Mouse (Mus musculus) embryonic stem cell, embryonic (primary cell): ENCODE measurements at regions not wholly inside any gene's neighbourhood (a gene's known extent, or its start where the extent isn't known, plus 50 kb on each side); places are given as distances from the start of the nearest gene placed in this dataset.

Source experiments
- CTCF ChIA-PET, 4 experiments: fragments of 300-600 bp in 2 of 4; fragments of 350-600 bp in 2 of 4; sonication (Branson Sonifier 250); formaldehyde crosslinking; loops; one replicate each; lab custom pipeline; 2022; ENCODE audit warnings: inconsistent platforms in 2 of 4; lab: Charles Lee
- POLR2A ChIA-PET, 4 experiments: fragments of 300-600 bp in 2 of 4; fragments of 350-600 bp in 2 of 4; sonication (Branson Sonifier 250); formaldehyde crosslinking; loops; one replicate each; lab custom pipeline; 2022; ENCODE audit warnings: antibody characterized with exemption in 4 of 4, inconsistent platforms in 1 of 4; lab: Charles Lee

DNA sequence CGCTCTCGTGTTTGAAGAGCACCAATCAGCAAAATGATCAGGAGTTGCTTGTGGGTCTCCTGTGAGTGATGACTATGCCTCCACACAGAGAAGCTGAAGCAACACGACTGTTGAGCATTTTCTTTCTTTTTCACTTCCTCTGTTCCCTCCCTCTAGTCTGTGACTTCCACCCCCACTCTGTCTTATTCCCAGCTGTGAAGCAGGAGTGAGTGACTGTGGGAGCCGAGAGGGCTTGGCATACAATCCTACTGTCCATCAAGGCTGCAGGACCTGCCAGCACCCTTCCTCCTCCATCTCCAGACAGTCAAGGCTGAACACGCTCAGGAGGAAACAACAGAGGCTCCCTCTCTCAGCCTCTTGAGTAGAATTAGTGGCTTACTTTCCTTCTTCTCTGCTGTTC lies 401.3 kb downstream of the Plcl1 start:
- POLR2A ChIA-PET: no interaction called here

DNA sequence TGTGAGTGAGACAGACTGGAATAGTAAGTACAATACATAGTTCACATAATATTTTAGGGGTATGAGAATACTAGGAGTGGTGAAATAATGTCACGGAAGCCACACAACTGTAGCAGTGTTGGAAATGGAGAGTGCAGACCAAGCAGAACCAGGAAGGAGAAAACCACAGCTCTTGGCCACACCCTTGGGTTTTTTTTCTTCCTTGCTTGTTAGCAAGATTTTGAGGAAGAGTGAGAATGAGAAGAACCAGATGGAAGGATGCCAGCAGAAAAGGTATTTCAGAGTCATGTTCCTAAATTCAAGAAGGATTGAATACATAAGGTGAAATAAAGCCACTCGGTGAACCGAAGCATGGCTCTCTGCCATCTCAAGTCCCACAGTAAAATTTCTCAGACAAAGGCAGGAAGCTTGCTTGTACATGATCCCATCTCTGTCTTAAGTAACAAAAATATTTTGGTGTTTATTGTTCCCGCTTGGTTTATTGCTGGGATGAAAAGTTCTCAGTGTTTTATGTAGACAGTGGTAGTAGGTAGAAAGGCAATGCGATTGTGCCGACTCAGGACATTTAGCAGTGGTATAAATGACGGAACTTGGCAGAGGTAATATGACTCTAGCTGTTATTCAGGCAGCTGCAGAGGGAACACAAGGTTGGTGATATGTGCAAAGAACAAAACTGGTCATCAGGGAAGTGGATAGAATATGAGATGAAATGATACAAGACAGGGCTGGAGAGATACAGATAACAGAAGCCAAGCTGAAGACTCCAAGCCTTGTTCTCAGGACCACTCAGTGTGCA lies 403.2 kb downstream of the Plcl1 start:
- CTCF ChIA-PET: interaction anchor here in 1 of 4 experiments (0.7 kb wide), 1 partner anchor 8 kb away, joined by 5 read pairs; no protein-coding TSS in a partner anchor
- POLR2A ChIA-PET: no interaction called here

More for the DNA sequence above, 401.3 kb downstream of the Plcl1 start:
- CTCF ChIA-PET: interaction anchor here in 1 of 4 experiments (1.5 kb wide), 1 partner anchor 31 kb away, joined by 3 read pairs; no protein-coding TSS in a partner anchor

DNA sequence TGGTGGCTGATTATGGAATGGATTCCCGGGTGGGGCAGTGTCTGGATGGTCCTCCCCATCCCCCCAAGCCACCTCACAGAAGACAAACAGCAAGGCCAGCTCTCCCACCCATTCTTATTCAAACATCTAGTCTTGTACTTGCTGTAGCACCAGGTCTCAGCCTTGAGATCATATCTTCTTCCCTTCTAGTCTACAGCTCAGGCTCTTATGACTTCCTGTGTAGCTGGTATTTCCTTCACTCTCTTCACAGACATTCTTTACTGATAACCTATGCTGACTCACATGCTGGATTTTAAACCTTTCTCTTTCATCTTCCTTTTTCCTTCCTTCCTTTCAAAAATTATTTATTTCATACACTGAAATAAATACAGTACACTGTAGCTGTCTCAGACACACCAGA lies 406.8 kb downstream of the Plcl1 start:
- ChIA-PET POLR2A (no interaction called here), CTCF (no interaction called here)

GRCm38 (mm10) chr1:55820866-55821500 lies 415.3 kb downstream of the Plcl1 start:
- ChIA-PET POLR2A (interaction anchor here in 1 of 4 experiments (0.5 kb wide), 1 partner anchor 53 kb away, joined by 3 read pairs; no protein-coding TSS in a partner anchor), CTCF (interaction anchor here in 1 of 4 experiments (0.7 kb wide), 1 partner anchor 16 kb away, joined by 7 read pairs; no protein-coding TSS in a partner anchor)

GRCm38 (mm10) chr1:55822599-55822998 lies 416.9 kb downstream of the Plcl1 start:
- CTCF ChIA-PET: no interaction called here

DNA sequence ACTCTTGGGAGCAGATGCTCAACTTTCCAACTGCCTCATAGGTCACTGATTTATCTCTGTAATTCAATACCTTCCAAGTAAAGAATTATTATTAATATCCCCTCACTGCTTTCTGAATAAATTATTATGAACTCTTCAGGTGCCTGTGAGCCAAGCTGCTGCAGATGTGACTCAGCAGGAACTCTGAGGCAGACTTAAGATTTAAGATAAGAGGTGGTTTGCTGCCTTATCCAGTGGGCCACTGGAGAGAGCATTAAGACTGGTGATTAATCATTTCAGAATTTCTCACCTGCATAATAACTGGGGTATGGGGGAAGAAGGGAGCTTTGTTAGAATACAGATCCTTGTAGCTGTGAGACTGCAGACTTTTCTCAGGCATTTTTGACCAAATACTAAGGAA lies 421.5 kb downstream of the Plcl1 start:
- CTCF ChIA-PET: no interaction called here
- POLR2A ChIA-PET: no interaction called here

More at GRCm38 (mm10) chr1:55822599-55822998, 416.9 kb downstream of the Plcl1 start:
- POLR2A ChIA-PET: no interaction called here

DNA sequence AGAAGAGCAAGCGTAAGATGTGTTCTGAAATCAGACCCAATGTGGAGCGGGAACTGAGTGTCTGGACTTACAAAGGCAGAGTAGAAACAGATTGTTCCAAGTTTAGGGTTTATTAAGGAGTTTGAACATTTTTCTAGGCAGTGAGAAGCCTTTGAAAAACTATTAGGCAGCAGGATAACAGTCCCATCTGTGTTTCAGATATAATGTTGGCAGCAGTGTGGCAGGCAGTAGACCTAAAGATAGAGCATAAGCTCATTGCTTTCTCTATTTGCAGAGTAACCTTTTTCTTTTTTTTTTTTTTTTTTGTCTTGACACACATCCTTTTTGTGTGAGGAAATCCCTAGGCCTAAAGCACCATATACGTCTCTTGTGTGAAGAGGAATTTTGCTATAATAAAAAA lies 429.6 kb downstream of the Plcl1 start:
- ChIA-PET CTCF (interaction anchor here in 1 of 4 experiments (0.8 kb wide), 1 partner anchor 39 kb away, joined by 3 read pairs; no protein-coding TSS in a partner anchor), POLR2A (no interaction called here)

GRCm38 (mm10) chr1:55836750-55837149 lies 431.0 kb downstream of the Plcl1 start:
- POLR2A ChIA-PET: no interaction called here
- CTCF ChIA-PET: interaction anchor here in 2 of 4 experiments (0.6 to 0.7 kb wide), 2 partner anchors 15 to 416 kb away, joined by 3 to 7 read pairs; no protein-coding TSS in a partner anchor

DNA sequence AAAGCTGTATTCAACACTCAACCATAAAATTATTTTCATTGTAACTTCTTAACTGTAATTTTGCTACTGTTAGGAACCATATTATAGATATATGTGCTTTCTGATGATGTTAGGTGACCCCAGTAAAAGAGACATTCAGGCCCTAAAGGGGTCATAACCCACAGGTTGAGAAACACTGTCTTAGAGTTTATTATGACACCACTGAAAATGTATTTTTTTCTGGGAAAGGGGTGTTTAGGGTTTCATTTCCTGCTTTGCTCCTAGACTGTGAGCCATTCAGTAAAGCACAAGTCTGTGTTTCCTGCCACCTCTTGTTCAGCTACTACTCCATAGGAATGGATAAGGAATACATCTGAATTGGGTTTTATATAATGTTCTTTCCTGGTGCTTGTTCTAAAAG lies 431.6 kb downstream of the Plcl1 start:
- POLR2A ChIA-PET: no interaction called here
- CTCF ChIA-PET: interaction anchor here in 3 of 4 experiments (0.6 to 1.8 kb wide), 3 partner anchors 16 to 433 kb away, joined by 3 to 9 read pairs (median 7); no protein-coding TSS in a partner anchor

GRCm38 (mm10) chr1:55838168-55838567 lies 432.4 kb downstream of the Plcl1 start:
- ChIA-PET CTCF (interaction anchor here in 3 of 4 experiments (0.6 to 1.8 kb wide), 10 partner anchors 9 to 1297 kb away, joined by 3 to 13 read pairs (median 4); no protein-coding TSS in a partner anchor), POLR2A (interaction anchor here in 1 of 4 experiments (0.6 kb wide), 1 partner anchor 1225 kb away, joined by 4 read pairs; no protein-coding TSS in a partner anchor)

GRCm38 (mm10) chr1:55848806-55849205 lies 443.1 kb downstream of the Plcl1 start:
- CTCF ChIA-PET: no interaction called here
- POLR2A ChIA-PET: no interaction called here

DNA sequence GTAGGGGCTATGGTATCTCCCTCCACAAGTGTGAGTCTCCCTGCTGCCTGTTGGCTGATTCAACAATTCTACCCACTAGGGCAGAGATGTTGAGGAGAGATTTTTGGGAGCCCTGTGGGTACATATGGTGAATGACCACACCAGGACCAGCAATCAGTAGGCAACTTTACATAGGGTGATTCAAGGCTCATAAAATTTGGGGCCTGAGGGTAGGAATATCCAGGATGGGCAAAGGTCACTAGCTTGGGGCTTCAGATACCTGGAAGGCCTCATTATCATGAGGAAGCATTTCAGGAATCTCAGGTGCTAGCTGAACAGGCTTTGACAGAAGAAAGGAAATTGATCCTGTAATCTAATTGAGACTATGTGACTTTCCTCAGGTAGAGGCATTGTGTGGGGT lies 446.6 kb downstream of the Plcl1 start:
- ChIA-PET CTCF (interaction anchor here in 1 of 4 experiments (0.7 kb wide), 1 partner anchor 792 kb away, joined by 9 read pairs; no protein-coding TSS in a partner anchor), POLR2A (interaction anchor here in 1 of 4 experiments (0.9 kb wide), 1 partner anchor 280 kb away, joined by 7 read pairs; no protein-coding TSS in a partner anchor)

- POLR2A ChIA-PET: no interaction called here
- CTCF ChIA-PET: interaction anchor here in 2 of 4 experiments (1.1 to 2.6 kb wide), 2 partner anchors 15 kb away, joined by 3 to 10 read pairs; no protein-coding TSS in a partner anchor
Observed at GRCm38 (mm10) chr1:55859113-55859512, 453.4 kb downstream of the Plcl1 start.

- ChIA-PET POLR2A (no interaction called here), CTCF (interaction anchor here in 1 of 4 experiments (0.6 kb wide), 1 partner anchor 11 kb away, joined by 3 read pairs; no protein-coding TSS in a partner anchor)
Observed at GRCm38 (mm10) chr1:55863113-55863512, 457.4 kb downstream of the Plcl1 start.

DNA sequence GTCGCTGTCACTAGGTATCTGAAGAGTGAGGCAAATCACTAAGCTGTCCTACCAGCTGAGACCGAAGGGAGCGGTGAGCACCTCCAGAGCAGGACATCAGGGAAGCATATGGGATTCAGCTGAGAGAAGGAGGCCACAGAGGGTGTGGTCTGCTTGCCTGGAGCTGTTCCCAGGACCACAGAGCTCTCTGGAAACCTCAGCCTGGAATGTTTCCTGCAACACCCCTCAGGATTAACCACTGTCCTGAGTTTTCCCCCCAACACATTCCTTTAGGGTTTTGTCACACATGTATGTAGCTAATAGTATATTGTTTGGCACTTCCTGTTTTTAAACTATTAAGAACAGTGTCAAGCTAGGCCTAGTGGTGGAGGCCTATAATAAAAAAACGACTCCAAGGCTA lies 459.6 kb downstream of the Plcl1 start:
- ChIA-PET CTCF (interaction anchor here in 2 of 4 experiments (1.0 to 1.2 kb wide), 2 partner anchors 9 to 35 kb away, joined by 3 to 5 read pairs; no protein-coding TSS in a partner anchor), POLR2A (interaction anchor here in 1 of 4 experiments (0.6 kb wide), 1 partner anchor 28 kb away, joined by 3 read pairs; no protein-coding TSS in a partner anchor)

- CTCF ChIA-PET: no interaction called here
- POLR2A ChIA-PET: no interaction called here
Observed at GRCm38 (mm10) chr1:55866677-55867076, 461.0 kb downstream of the Plcl1 start.

DNA sequence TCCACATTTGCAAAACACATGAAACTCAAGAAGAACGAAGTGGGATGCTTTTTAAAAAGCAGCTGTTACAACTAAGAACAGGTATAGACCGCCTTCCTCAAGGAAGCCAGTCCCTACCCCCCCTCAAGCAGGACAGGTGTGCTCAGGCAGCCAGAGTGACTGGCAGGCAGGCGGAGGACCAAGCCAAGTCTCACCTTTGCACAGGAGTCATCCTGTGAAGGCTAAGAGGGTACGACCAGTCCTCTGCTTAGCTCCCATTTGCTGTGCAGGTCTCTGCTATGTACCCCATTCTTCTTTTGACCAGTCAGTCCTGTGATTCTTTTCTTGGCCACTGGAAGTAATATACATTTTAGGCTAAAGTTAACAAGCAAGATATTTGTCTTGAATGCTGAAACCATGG lies 467.9 kb downstream of the Plcl1 start:
- ChIA-PET CTCF (interaction anchor here (0.6 to 2.1 kb wide), 30 partner anchors 10 to 1451 kb away, joined by 3 to 14 read pairs (median 3); partner anchors contain the start of genes Plcl1 (in 2 of the 4) and Boll (in 1 of the 4)), POLR2A (interaction anchor here in 3 of 4 experiments (0.6 to 1.1 kb wide), 5 partner anchors 53 to 631 kb away, joined by 3 to 6 read pairs (median 4); no protein-coding TSS in a partner anchor)

DNA sequence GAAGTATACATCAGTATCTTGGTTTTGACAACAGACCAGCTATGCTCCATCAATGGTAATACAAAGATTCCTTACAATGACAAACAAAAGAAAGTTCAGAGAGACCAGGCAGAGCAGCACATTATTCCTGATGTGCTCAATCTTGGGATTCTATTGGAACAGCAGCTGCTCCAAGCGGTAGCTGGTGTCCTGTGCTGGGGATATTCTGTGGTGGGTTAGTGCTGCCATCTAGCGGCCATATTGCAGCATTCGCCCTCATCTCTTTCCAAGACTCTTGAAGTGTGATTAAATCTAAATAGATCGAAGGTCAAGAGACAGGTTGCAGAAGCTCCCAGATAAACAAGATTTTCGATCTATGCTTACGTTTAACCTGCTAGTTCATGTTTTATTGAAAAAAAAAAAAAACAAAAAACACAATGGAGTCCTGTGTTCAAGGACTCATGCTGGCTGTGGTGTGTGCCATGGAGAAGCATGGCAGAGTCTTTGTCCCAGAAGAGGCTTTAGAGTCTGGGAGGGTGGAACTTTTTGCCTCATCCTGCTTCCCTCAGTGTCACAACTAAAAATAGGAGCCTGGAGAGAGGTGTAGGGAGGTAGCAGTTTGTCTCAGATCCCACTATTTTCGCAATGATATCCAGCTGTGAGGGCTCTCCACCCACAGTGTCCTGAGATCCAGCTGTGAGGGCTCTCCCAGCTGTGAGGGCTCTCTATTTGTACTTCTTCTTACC lies 468.6 kb downstream of the Plcl1 start:
- ChIA-PET CTCF (interaction anchor here (0.5 to 2.1 kb wide), 38 partner anchors 9 to 1471 kb away, joined by 3 to 14 read pairs (median 3); partner anchors contain the start of genes Plcl1 (in 2 of the 4) and Boll (in 1 of the 4)), POLR2A (interaction anchor here in 3 of 4 experiments (0.6 to 1.1 kb wide), 5 partner anchors 54 to 631 kb away, joined by 3 to 6 read pairs (median 4); no protein-coding TSS in a partner anchor)
